Mouse (Mus musculus) cortical plate, adult 2 months (tissue): Measurements from ENCODE around the gene Acp7.

ENCODE experiments used
- CTCF ChIP-seq: fragments of 200-500 bp; IDR thresholded peaks from 2 replicates; pipeline ENCODE4 v1.5.1; 2011; ENCODE audit warnings: mild to moderate bottlenecking, control low read depth, low read length; ENCODE audit not compliant: insufficient read depth; ENCODE audit errors: extremely low read depth
- POLR2A ChIP-seq: fragments of 200-500 bp; IDR thresholded peaks from 2 replicates; pipeline ENCODE4 v1.6.1; 2011; ENCODE audit warnings: mild to moderate bottlenecking, low read length, control low read depth; ENCODE audit not compliant: insufficient read depth; ENCODE audit errors: extremely low read depth

DNA sequence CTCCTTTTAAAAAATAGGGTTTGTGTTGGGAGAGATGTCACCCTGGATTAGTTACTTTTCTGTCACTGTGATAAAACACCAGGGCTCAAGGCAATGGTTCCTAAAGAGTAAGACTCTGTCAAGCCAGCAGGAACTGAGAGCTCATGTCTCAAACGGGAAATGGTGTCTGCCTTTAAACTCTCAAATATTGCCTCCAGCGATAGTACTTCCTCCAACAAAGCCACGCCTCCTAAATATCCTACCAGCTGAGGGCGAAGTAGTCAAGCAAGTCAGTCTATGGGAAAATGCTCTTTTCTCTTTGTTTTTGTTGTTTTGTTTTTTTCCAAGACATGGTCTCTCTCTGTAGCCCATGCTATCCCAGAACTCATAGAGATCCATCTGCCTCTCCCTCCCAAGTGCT, 40.0 kb upstream of the Acp7 start:
- TF ChIP-seq POLR2A (no peak), CTCF (no peak)
